Mouse (Mus musculus) spleen, adult 12 weeks (tissue): ENCODE data around the gene Vrk1.

Experiments used
- DNase-seq: peaks from one replicate; pipeline ENCODE4 v3.0.0; 2022; ENCODE audit warnings: low spot score

Gene Vrk1

GRCm38 (mm10) chr12:106010065-106010915 lies at the start of gene Vrk1:
TSS of gene Vrk1 (plus strand) at chr12:106010228.
- DNase-seq, result peak; percentile 84

GRCm38 (mm10) chr12:105960592-105961330 lies 49.3 kb upstream of the Vrk1 start:
- no peak for DNase-seq

GRCm38 (mm10) chr12:105961667-105962066 lies 48.4 kb upstream of the Vrk1 start:
- no peak for DNase-seq

- DNase-seq, result peak; percentile 69
Measured at GRCm38 (mm10) chr12:105962103-105963011, 47.7 kb upstream of the Vrk1 start.

- DNase-seq, result peak; percentile 12
Measured at GRCm38 (mm10) chr12:105963012-105963572, 46.9 kb upstream of the Vrk1 start.

- DNase-seq, result no peak
Measured at GRCm38 (mm10) chr12:105966887-105967637, 43.0 kb upstream of the Vrk1 start.

- no peak for DNase-seq
Measured at GRCm38 (mm10) chr12:105967806-105968205, 42.2 kb upstream of the Vrk1 start.

GRCm38 (mm10) chr12:105971182-105971581 lies 38.8 kb upstream of the Vrk1 start:
- DNase-seq, result no peak

GRCm38 (mm10) chr12:105972673-105973072 lies 37.4 kb upstream of the Vrk1 start:
- DNase-seq, result no peak

- no peak for DNase-seq
Measured at GRCm38 (mm10) chr12:105973691-105974090, 36.3 kb upstream of the Vrk1 start.

GRCm38 (mm10) chr12:105974107-105974506 lies 35.9 kb upstream of the Vrk1 start:
- DNase-seq, result no peak

GRCm38 (mm10) chr12:105981121-105981973 lies 28.7 kb upstream of the Vrk1 start:
- DNase-seq, result no peak

GRCm38 (mm10) chr12:105981974-105982305 lies 28.1 kb upstream of the Vrk1 start:
- no peak for DNase-seq

GRCm38 (mm10) chr12:105982598-105982997 lies 27.4 kb upstream of the Vrk1 start:
- no peak for DNase-seq

- DNase-seq, result no peak
Measured at GRCm38 (mm10) chr12:105983499-105983898, 26.5 kb upstream of the Vrk1 start.

- DNase-seq, result no peak
Measured at GRCm38 (mm10) chr12:105988434-105988833, 21.6 kb upstream of the Vrk1 start.

GRCm38 (mm10) chr12:105992756-105993155 lies 17.3 kb upstream of the Vrk1 start:
- DNase-seq, result no peak

GRCm38 (mm10) chr12:105993356-105993755 lies 16.7 kb upstream of the Vrk1 start:
- DNase-seq, result no peak

GRCm38 (mm10) chr12:105995940-105996339 lies 14.1 kb upstream of the Vrk1 start:
- DNase-seq, result no peak
